Mouse (Mus musculus) E14TG2a.4 (cell line): ENCODE measurements at regions not wholly inside any gene's neighbourhood (a gene's known extent, or its start where the extent isn't known, plus 50 kb on each side); places are given as distances from the start of the nearest gene placed in this dataset.

Source experiments
- CTCF ChIP-seq: conservative IDR thresholded peaks from 2 replicates; pipeline ENCODE4 v1.5.1; 2014; ENCODE audit warnings: low read length
- NANOG ChIP-seq: IDR thresholded peaks from 2 replicates; pipeline ENCODE4 v1.6.1; 2014; ENCODE audit warnings: borderline replicate concordance, low read length, mixed read lengths
- POU5F1 ChIP-seq: IDR thresholded peaks from 2 replicates; pipeline ENCODE4 v1.6.1; 2014; ENCODE audit warnings: low read length, borderline replicate concordance

DNA sequence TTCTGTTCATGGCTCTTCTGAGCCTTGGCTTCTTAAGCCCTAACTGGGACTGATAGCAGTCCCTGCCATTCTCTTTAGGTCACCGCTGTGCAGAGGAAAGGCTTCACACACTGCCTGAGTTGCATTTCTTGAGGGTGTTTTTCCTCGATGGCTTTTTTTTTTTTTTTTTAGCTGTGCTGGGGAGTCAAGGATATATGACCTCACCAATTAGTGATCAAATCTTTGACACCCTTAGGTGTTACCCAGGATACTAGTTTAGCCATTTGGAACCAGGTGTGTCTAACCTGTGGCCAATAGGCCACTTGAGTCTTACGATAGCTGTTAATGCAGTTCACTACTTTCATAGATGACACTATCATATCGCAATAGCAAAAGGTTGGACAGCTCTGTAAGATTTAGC, 1247.5 kb upstream of the A1bg start:
- TF ChIP-seq CTCF (no peak), POU5F1 (no peak), NANOG (no peak)
